Mouse (Mus musculus) bone marrow macrophage, adult 2 months (primary cell): ENCODE results near the gene Qdpr.

Experiments used
- CTCF ChIP-seq: IDR thresholded peaks from 2 replicates; pipeline ENCODE4 v1.5.1; 2012; ENCODE audit warnings: low read depth, mild to moderate bottlenecking, low read length, moderate library complexity
- POLR2A ChIP-seq: IDR thresholded peaks from 2 replicates; pipeline ENCODE4 v1.6.1; 2012; ENCODE audit warnings: mild to moderate bottlenecking, low read depth, low read length, borderline replicate concordance

GRCm38 (mm10) chr5:45417859-45418443 is 32.1 kb downstream of the Qdpr start:
- TF ChIP-seq CTCF, result no peak
- TF ChIP-seq POLR2A, result no peak
